Mouse (Mus musculus) adrenal gland, postnatal 36 days (tissue): ENCODE measurements around the gene Btbd18. TPM values are rescaled to one million over a fixed set of nuclear protein-coding genes. Genes with fewer than 3 reads are reported as not detected.
"Not testable (repeated sequence)": the region's sequence is repeated elsewhere in the genome, so short reads cannot be mapped to it uniquely, and the experiment has no call there.

Source experiments
- DNase-seq, 2 experiments: peaks; one replicate each; pipeline ENCODE4 v3.0.0; 2021; ENCODE audit warnings: mixed read lengths in 1 of 2
- total RNA-seq, 2 experiments: library from RNA; stranded (reverse); gene quantifications; 2 replicates each; pipeline ENCODE4 v1.2.3; 2021

Gene Btbd18
- total RNA-seq, 2 experiments from 2014 or later, result 0.10 TPM; not detected in 1

DNA sequence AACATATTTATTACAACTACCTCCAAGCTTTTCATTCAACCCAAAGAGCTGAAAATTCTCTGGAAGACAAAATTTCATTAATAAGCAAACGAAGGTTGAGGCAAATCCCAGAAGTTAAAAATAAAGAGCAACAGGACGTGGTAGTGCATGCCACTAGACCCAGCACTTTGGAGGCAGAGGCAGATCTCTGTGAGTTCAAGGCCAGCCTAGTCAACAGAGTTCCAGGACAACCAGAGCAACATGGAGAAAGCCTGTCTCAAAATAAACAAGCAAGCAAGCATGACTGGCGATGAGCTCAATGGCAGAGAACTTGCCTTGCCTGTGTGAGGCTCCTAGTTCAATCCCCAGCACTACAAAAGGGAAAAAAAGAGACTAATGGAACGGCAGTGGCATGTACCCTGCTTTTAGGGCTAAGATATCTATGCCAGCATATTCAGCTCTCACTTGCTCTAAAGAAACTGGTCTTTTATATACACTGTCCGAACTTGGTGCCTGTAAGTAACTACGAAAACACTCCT lies 11.8 kb upstream of the Btbd18 start:
- DNase-seq, result no peak

DNA sequence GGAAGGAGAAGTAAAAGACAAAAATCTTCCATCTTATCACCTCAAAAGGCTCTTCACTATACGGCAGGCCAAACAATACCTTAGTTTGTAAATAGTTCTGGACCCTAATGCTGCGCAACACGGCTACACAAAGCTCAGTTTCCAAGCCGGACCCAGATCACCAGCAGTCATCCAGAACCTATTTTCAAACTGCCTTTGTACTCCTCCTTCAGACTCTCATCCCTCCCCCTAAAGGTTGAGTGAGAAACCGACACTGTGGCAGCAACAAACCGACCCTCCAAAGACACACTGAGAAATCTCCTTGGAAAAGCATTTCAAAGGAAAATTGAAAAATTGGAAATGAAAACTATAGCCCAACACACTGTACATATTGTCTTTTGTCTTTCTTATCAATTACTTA lies 10.5 kb upstream of the Btbd18 start:
- no peak for DNase-seq

DNA sequence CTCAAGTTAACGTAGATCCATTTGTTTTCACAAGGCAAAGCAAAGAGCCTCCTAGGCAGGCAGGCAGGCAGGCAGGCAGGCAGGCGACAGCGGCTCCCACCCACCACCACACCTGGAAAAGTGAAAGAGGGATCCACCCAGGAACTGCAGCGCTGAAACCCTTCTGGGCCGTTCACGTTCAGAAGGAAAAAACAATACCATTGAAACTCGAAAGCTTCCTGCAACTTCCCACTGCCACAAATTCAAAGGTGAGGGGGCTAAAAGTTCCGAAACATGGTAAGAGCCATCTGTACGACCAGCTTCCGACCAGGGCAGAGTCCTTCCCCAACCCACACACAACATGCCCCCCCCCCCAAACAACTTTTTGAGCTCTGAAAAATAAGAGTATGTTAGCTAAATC lies 9.2 kb upstream of the Btbd18 start:
- peak in 1 of 2 experiments; percentile 44 for DNase-seq

DNA sequence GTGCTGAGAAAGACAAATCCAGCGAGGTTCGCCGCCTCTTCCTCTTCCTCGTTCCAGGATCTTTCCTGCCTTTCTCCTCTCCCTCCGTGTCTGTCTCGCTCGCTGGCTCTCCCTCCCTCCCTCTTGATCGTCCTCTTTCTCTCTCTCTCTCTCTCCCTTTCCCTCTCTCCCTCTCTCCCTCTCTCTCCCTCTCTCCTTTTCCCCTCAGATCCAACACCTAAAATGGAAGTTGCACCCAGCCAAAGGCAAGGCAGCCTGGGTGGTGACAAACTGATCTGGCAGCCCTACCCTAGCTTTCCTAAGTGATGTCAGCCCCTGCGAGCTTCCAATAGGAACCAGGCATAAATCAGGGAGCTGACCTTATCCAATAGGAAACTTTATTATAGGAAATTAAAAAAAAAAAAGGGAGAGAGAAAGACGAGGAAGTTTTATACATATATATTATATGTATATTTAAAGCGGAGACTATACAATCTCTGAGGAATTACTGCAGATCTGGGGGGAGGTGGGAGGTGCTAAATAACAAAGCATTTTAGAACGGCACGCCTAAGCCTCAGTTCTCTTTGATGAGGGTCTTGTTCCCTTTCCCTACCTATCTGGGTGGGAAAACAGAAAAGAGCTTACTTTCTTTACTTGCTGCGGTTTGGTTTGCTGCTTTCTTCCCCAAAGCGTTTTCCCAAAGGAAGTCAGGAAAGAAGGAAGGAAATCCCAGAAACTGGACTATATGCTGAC lies 8.2 kb upstream of the Btbd18 start, which contains the start of gene Ctnnd1:
TSS of gene Ctnnd1 (minus strand) at position 302 of the 732 bp plus-strand sequence.
- DNase-seq, result peak; percentile 87 to 88

DNA sequence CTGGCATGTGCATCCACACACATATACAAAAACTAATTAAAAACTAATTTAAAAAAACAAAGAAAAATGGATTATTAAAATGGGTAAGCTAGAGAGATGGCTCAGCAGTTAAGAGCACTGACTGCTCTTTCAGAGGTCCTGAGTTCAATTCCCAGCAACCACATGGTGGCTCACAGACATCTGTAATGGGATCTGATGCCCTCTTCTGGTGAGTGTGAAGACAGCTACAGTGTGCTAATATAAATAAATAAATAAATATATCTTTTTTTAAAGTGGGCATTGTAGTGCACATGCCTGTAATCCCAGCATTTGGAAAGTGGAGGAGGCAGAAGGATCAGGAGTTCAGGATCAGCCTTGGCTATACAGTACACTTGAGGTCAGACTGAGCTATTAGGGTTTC lies 5.5 kb upstream of the Btbd18 start:
- DNase-seq, result no peak

DNA sequence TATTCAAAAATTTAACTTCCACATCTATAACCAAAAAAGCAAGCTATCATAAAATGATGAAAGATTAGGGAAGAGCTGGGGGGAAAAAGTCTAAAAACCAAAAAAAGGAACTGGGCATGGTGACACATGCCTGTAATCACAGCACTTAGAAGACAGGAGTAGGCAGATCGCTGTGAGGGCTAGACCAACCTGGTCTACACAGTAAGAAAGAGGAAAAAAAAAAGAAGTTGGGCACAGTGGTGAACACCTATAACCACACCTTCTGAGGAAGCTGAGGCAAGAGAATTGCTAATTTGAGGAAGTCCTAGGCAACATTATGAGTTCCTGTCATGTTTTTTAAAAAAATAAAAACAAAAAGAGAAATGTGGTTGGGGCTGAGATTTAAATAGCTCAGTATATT lies 3.0 kb upstream of the Btbd18 start:
- no peak for DNase-seq

DNA sequence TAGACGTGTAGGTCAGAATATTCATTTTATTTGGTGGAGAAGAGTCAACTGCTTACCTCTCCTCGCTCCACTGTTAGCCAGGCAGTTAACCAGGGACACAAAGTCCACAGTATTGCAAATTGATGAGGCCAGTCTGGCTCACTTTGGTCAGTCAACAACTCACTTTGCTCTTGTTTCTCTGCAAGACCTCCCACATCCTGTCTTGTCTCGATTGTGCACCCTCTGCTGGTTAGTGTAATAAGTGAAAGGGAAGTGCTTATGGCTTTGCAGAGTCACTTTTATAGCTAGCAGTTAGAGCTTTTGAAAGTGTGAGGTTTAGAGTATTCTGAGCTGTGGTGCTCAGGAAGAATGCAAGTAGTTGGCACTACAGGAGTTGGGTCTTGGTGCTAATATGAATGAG lies 1.4 kb downstream of the Btbd18 start:
- DNase-seq, result peak; percentile 28 to 59

DNA sequence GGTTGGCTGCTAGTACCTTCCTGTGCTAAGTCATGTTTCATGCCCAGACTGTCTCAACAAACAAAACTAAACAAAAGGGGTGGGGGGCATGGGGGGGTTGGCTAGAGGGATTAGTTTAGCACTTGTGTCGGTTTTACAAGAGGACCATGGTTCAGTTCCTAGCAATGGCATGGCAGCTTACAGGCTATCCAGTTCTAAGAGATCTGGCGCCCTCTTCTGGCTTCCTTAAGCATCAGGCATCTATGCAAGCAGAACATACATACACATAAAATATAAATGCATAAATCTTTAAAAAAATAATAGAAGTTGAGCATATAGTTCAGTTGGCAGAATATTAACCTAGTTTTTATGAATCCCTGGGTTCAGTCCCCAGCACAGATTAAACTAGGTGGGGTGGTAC lies 4.0 kb downstream of the Btbd18 start:
- peak; percentile 60 to 70 for DNase-seq

DNA sequence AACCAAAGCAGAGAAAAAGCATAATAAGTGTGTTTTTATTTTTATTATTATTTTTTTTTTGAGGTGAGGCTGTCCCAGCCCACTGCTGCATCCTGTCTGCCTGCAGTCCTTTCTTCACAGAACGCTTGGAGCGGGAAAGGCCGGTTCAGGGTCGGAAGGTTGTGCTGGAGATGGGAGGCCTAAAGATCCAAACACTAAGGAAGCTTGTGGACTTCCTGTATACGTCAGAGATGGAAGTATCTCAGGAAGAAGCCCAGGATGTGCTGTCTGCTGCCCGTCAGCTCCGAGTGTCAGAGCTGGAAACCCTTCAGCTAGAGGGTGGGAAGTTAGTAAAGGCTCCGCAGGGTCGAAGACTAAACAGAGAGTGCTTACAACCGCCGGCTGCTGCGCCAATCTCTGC lies 7.2 kb downstream of the Btbd18 start:
- peak in 1 of 2 experiments; percentile 27 for DNase-seq

DNA sequence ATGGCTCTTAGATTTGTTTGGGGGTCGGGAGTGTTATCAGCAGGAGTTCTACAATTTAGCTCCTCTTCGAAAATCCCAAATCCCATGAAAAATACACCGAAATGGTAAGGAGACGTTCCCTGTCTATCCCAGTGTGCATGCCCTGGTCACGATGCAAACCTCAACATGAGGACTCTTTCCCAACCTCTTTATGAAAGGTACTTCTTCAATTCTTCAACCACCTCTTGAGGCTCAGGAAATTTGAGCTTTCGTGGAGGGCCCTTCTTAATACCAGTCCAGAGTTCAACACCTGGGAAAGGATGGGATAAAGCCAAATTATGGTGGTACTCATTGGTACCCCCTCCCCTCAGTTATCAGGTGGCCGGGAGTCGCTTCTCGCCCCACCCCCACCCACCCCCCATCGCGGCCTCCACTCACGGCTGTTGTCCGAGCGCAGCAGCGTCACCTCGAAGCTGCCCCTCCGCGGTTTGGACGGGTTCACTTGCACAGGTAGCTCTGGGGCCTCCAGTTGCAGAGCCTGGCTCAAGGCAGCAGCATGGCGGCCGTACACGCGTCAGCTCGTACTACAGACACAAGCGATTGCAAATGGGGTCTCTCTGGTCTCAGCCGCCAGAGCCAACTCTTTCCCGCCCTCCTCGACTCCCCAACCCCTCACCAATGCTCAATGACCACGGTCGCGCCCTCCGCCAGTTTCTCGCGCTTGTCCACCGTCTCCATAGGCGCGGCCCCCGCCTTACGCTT lies 11.1 kb downstream of the Btbd18 start:
- DNase-seq, result peak; percentile 45 to 58

DNA sequence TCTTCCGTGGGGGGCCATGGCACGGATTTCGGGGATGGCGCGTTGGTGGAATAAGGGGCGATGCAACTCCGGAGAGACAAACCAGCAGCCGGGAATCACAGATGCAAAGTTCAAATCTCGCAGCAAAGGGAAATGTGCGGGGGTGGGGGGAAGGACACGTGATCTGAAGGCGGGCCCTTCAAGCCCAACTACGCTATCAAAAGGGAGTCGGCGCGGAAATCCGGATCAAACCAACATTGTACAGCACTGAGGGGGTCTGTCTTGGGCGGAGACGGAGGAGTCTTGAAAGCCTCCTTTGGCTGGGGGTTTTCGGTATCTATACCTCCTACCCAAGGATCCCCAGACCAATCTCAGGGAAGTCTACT lies 11.7 kb downstream of the Btbd18 start, which contains the start of gene Selenoh:
TSS of gene Selenoh (minus strand) at position 202 of the 365 bp plus-strand sequence.
- DNase-seq, result peak; percentile 84 to 89

DNA sequence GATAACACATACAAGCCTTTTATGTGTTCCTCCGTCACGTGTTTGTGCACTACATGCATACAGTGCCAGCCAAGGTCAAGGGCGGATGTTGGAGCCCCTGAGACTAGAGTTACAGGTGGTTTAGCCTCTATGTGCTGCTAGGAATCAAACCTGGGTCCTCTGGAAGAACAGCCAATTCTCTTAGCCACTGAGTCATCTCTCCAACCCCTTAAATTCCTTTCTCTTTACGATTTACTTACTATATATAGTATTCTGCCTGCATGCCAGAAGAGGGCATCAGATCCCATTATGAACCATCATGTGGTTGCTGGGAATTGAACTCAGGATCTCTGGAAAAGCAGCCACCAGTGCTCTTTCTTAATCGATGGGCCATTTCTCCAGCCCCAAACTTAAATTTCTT lies 12.7 kb downstream of the Btbd18 start:
- DNase-seq, result not testable (repeated sequence)

DNA sequence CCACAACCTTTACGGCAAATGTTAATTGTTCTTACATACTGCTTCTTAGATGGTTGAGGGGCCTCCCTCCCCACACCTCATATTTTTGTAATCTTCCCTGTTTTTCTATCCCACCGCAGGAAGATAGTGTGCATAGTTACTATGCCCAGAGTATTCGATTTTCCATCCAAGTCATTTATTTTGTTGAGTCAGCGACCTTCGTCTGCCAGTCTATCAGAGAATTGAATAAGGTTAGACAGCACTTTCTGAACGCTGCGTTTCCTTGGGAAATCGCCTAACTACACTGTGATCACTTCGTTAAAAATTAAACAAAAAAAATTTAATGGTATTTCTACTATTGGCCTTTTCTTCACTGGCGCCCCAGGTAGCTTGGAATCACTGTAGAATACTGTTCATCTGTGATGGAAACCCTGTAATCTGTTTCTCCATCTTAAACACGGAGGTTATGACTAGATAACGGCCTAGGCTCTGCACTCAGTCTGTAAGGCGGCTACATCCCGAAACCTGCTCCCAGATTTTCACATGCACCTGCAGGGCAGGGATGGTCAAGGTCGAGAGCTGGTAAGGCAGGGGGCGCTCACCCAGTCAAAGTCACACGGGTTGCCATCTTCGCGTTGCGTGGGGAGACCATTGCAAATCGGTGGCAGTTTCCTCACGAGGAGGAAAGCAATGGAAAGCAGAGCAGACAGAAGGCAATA lies 18.5 kb downstream of the Btbd18 start:
- no peak for DNase-seq

DNA sequence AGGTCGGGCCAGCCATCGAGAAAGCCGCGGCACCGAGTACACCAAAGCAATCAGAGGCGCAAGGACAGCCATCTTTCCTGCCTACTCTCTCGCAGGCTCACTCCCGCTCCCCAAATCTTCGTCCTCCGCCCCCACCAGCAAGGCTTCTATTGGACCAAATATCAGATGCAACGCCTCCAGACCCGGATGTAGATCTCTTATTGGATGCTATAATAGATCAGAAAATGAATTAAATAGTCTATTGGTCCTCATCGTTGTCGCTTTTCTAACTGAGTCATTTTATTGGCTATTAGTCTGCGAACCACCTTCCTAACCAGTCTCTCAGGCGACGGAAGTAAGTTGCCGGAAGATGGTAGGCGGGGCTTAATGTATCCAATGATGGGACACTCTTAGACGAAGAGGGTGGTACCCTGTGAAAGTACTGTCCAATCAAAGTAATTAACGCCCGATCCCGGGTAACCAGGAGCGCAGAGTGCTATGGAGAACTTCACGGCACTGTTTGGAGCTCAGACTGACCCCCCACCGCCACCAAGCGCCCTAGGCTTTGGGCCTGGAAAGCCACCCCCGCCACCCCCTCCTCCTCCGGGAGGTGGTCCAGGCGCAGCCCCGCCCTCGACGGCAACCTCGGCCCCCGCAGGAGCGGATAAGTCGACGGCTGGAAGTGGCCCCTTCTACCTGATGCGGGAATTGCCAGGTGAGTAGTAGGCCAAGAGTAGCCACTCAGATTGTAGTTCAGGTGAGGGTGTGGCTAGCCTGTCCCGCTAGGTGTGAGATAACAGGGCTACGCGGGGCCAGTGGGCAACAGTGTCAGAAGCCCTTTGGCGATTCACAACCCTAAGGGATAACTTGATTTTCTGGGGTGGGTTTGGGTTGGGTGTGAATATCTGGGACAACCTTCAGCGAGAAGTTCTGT lies 19.3 kb downstream of the Btbd18 start, which contains the start of the genes Gm28635 and Med19:
TSS of gene Gm28635 (minus strand) at position 74 of the 913 bp plus-strand sequence.
TSS of gene Med19 (plus strand) at position 435 of the 913 bp plus-strand sequence.
- peak; percentile 91 to 92 for DNase-seq

DNA sequence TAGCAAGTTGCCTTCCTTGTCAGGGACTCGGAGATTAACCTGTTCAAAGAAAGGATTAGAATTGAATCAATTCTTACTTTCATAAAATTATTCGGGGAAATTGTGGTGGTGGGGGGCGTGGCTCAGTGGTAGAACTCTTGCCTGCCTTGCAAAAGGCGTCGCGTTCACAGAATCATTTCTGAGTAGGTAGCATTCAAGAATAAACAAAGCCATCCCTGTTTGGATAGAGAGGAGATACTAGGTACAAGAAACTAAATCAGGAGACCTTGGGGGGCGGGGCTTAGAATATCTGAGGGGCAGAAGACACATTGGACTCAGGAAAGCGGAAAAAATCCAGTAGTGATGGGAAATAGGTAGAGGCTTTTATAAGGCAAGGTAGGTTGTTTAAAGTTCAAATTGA lies 20.1 kb downstream of the Btbd18 start, which contains the start of gene Tmx2:
TSS of gene Tmx2 (minus strand) at position 125 of the 400 bp plus-strand sequence.
- DNase-seq, result no peak

DNA sequence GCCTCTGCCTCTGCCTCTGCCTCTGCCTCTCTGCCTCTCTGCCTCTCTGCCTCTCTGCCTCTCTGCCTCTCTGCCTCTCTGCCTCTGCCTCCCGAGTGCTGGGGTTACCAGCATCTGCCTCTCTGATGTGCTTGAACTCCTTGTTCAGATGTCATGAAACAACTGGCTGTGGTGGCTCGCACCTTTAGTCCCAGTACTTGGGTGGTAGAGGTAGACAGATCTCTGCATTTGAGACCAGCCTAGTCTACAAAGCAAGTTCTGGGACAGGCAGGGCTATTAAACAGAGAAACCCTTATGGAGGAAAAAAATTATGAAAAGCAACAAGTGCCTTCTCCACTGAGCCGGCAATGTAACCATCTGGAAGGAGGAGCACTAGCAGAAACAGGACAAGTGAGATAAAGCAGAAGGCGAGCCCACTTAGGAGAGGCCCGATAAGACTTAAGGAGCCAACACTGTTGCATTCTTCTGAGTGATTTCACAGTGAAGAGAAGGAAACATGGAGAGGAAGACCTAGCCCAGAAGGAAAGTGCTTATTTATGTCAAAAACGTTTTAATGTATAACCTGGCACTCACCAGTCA lies 23.8 kb downstream of the Btbd18 start:
- DNase-seq, result no peak

DNA sequence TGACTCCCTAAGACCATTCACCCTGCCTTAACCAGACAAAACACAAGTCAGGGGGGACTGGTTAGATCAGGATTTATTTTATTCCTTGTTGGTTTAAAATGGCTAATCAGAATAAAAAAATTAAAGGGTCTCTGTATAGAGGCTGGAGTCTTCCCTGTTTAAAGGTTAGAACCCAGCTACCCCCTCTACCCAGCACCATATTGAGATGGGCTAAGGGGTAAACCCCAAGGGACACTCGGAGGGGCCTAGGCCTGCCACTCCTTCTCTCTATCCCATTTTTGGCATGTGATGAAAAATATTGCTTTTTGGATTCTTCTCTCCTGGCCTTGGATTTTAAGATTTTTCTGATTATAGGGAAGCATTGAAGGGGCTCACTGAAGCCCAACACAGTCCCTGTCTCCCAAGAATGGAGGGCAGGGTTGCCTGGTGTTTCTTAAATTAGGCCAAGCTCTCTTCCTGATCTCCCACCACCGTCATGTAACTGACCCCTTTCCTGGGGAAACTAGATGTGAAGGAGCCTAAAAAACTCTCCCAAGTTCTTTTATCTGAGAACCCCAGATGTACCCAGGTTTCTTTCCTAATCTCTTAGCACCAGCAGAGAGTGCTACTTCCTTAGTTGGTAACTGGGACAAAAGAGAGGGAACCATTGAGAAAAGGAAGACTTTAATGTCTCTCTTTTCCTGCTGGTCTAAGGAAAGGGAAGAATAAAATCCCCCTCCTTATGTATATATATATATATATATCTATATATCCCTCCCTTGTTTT lies 29.4 kb downstream of the Btbd18 start:
- no peak for DNase-seq

DNA sequence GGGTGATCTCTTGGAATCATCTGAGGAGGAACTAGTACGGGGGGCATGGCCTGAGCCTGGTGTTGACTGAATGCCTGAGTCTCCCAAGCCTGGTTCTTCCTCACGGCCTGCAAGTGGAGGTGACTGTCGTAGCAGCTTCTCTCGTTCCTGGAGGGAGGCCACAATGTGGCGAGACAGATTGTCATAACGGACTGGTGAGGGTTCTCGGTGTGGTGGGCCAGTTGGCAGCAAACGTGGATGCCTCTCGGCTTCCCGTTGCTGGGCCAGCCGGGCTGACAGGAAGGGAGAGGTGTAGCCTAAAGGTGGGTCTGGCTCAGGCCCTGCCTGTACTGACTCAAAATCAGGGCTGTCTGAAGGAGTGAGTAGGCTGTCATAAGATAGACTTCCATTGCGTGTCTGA lies 31.2 kb downstream of the Btbd18 start:
- no peak for DNase-seq

DNA sequence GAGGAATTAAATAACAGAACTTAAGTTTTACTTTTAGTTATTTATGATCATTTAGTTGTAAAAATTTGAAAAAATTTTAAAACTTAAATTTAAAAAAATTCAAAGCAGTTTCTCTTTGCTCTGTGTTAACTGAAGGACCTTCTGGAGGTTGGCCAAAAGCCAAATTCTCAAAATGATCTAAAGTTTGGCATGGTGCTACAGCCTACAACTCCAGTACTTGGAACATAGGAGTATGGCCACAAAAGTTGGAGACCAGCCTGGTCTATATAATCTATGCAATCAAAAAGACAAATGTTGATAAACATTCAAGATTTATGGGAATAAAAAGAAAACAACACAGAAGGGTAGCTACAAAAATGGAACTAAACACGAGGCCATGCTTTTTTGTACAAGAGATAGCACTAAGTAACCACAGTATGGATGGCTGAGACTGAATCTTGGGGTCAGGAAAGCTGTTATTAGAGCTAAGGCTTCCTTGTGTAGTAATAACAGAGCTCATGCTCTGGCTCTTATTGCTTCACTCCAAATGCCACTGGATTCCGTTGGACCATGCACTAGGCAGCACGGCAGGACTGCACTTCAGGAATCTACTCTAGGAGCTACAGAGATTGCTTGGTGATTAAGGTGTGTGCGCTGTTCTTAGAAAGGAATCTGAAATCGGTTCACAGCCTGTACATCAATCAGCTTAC lies 36.3 kb downstream of the Btbd18 start:
- no peak for DNase-seq
